Mouse (Mus musculus): ENCODE data around the gene Ldhd. TPM values are rescaled to one million over a fixed set of nuclear protein-coding genes. Genes with fewer than 3 reads are reported as not detected.
A peak's percentile ranks its signal among the peaks of the same experiment; 100 is the strongest.

Gene Ldhd
- total and polyA plus RNA-seq, 3 experiments = 0.04 TPM; not detected in 2

DNA sequence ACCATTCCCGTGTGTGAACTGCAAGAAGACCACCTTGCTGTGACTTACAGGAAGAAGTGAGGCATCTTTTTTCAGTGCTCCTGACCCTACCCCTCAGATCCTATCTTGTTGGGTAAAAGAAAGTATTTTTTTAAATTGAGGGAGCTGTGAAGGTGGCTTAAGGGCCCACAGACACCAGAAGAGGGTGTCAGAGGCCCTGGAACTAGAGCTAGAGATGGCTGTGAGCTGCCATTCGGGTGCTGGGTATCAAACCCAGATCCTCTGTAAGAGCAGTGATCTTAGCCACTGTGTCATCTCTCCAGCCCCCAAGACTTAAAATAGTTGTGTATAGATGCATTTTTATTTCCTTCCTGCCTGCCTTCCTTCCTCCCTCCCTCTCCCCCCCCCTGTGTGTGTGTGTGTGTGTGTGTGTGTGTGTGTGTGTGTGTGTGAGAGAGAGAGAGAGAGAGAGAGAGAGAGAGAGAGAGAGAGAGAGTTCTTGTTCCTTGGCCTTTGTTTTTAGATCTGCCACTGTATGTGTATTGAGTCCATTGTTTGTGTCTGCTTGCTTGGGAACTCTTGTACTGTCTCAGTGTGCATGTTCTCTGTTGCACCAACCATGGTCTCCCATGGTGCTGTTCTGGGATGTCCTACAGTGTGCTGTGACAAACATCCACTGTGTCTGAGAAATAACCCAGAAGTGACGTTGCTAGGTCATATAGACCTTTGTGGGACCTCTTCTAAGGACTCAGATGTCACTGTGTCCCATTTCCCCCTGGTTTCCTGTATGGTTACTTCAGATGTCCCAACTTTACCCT lies 35.9 kb downstream of the Ldhd start:
- TF ChIP-seq JUND (IDR thresholded peaks at IDR 0.05; ENCODE audit: low read depth, low read length) = no peak
- TF ChIP-seq ZNF384 (IDR thresholded peaks at IDR 0.05; ENCODE audit: low read depth, low read length) = no peak
- no peak for TF ChIP-seq CHD2 (IDR thresholded peaks at IDR 0.05; ENCODE audit: low read length)
- no peak for TF ChIP-seq POLR2AphosphoS5 (IDR thresholded peaks at IDR 0.05; ENCODE audit: borderline replicate concordance, low read depth, low read length)
- no peak for TF ChIP-seq POLR2A (IDR thresholded peaks at IDR 0.05; ENCODE audit: control insufficient read depth in 1 of 2, insufficient read depth in 1 of 2, low read depth in 1 of 2, low read length in 2 of 2, poor library complexity in 1 of 2)
- TF ChIP-seq RCOR1 (IDR thresholded peaks at IDR 0.05; ENCODE audit: low read depth, low read length) = no peak
- no peak for TF ChIP-seq MEF2A (IDR thresholded peaks at IDR 0.05; ENCODE audit: extremely low read depth, insufficient replicate concordance, low read depth, low read length, poor library complexity, severe bottlenecking)
- Histone ChIP-seq H3K27ac (ENCODE audit: control insufficient read depth, low read depth, low read length) (peak overlapping the region; percentile 88; the same call in 1 of the 2 replicates), H3K4me3 (ENCODE audit: control insufficient read depth in 1 of 2, insufficient read depth in 1 of 2, low read depth in 2 of 2, low read length in 2 of 2) (no peak overlapping the region), H3K79me2 (ENCODE audit: control insufficient read depth, insufficient read depth, low read length, poor library complexity) (peaks cover 8% of the 10 kb centered on the region), H3K9me3 (replicated peaks; ENCODE audit: insufficient read depth, low read length) (no peaks in the 10 kb centered on the region), H3K9ac (ENCODE audit: control insufficient read depth, low read depth, low read length, poor library complexity, severe bottlenecking) (no peak overlapping the region), H3K27me3 (ENCODE audit: control insufficient read depth in 1 of 2, insufficient read depth in 2 of 2, low read length in 2 of 2) (no peaks in the 10 kb centered on the region), H3K4me1 (ENCODE audit: control insufficient read depth in 1 of 2, insufficient read depth in 2 of 2, low read length in 2 of 2) (peaks cover 31 to 37% of the 10 kb centered on the region in 2 experiments), H3K36me3 (ENCODE audit: control insufficient read depth in 1 of 2, insufficient read depth in 2 of 2, low read length in 2 of 2) (peaks cover 0 to 31% of the 10 kb centered on the region in 2 experiments; a peak in 2 of 4 replicates)
- DNase-seq (ENCODE audit: low read depth, low spot score) = no peak

DNA sequence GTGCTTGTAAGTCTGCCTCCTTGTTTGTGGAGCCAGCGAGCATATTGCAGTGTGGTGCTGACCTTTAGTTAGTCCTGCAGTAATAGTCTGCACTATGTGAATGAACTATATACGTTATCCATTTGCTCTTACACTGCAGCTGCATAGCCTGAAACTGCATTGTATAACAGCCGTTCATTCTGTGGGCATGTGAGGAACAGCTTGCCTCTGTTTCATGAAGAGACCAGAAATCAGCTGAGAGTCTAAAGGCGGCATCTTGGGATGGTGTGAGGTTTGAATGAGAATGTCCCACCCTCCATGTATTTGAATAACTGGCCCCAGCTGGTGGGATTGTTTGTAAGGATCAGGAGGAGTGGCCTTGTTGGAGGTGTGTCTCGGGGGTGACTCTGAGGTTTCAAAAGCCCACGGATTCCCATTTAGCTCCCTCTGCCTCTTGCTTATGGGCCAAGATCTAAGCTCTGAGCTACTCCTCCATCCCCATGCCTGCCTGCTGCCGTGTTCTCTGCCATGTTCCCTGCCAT lies 37.7 kb downstream of the Ldhd start:
- TF ChIP-seq ETS1 (IDR thresholded peaks at IDR 0.05; ENCODE audit: low read depth, low read length) = no peak
- no peak for TF ChIP-seq TAL1 (IDR thresholded peaks at IDR 0.05; ENCODE audit: low read length)
- TF ChIP-seq CHD2 (IDR thresholded peaks at IDR 0.05; ENCODE audit: low read length) = no peak
- TF ChIP-seq ZMIZ1 (IDR thresholded peaks at IDR 0.05; ENCODE audit: low read depth, low read length) = no peak
- Histone ChIP-seq H3K4me1 (ENCODE audit: control insufficient read depth in 1 of 2, insufficient read depth in 2 of 2, low read length in 2 of 2) (peaks cover 33 to 41% of the 10 kb centered on the region in 2 experiments), H3K79me2 (ENCODE audit: control insufficient read depth, insufficient read depth, low read length, poor library complexity) (peaks cover 5% of the 10 kb centered on the region), H3K9ac (ENCODE audit: control insufficient read depth, low read depth, low read length, poor library complexity, severe bottlenecking) (no peak overlapping the region), H3K9me3 (replicated peaks; ENCODE audit: insufficient read depth, low read length) (no peaks in the 10 kb centered on the region), H3K27ac (ENCODE audit: control insufficient read depth, low read depth, low read length) (no peak overlapping the region), H3K27me3 (ENCODE audit: control insufficient read depth in 1 of 2, insufficient read depth in 2 of 2, low read length in 2 of 2) (no peaks in the 10 kb centered on the region), H3K36me3 (ENCODE audit: control insufficient read depth in 1 of 2, insufficient read depth in 2 of 2, low read length in 2 of 2) (peaks cover 0 to 41% of the 10 kb centered on the region in 2 experiments; a peak in 2 of 4 replicates), H3K4me3 (ENCODE audit: control insufficient read depth in 1 of 2, insufficient read depth in 1 of 2, low read depth in 2 of 2, low read length in 2 of 2) (no peak overlapping the region)
- DNase-seq (ENCODE audit: low read depth, low spot score) = no peak

GRCm38 (mm10) chr8:111591176-111591575 lies 39.0 kb downstream of the Ldhd start:
- Histone ChIP-seq H3K79me2 (ENCODE audit: control insufficient read depth, insufficient read depth, low read length, poor library complexity) (peaks cover 5% of the 10 kb centered on the region), H3K27ac (ENCODE audit: control insufficient read depth, low read depth, low read length) (no peak overlapping the region), H3K9me3 (replicated peaks; ENCODE audit: insufficient read depth, low read length) (no peaks in the 10 kb centered on the region), H3K4me1 (ENCODE audit: control insufficient read depth in 1 of 2, insufficient read depth in 2 of 2, low read length in 2 of 2) (peaks cover 25 to 35% of the 10 kb centered on the region in 2 experiments), H3K9ac (ENCODE audit: control insufficient read depth, low read depth, low read length, poor library complexity, severe bottlenecking) (no peak overlapping the region), H3K36me3 (ENCODE audit: control insufficient read depth in 1 of 2, insufficient read depth in 2 of 2, low read length in 2 of 2) (peaks cover 0 to 35% of the 10 kb centered on the region in 2 experiments; a peak in 2 of 4 replicates), H3K4me3 (ENCODE audit: control insufficient read depth in 1 of 2, insufficient read depth in 1 of 2, low read depth in 2 of 2, low read length in 2 of 2) (no peak overlapping the region), H3K27me3 (ENCODE audit: control insufficient read depth in 1 of 2, insufficient read depth in 2 of 2, low read length in 2 of 2) (no peaks in the 10 kb centered on the region)
- no peak for DNase-seq (ENCODE audit: low read depth, low spot score)
- no peak for TF ChIP-seq SIN3A (IDR thresholded peaks at IDR 0.05; ENCODE audit: low read length)
- no peak for TF ChIP-seq CHD1 (IDR thresholded peaks at IDR 0.05; ENCODE audit: low read depth, low read length)
- no peak for TF ChIP-seq GABPA (IDR thresholded peaks at IDR 0.05; ENCODE audit: low read depth, low read length)
- TF ChIP-seq ZKSCAN1 (IDR thresholded peaks at IDR 0.05; ENCODE audit: low read depth, low read length) = no peak
- TF ChIP-seq E2F4 (IDR thresholded peaks at IDR 0.05; ENCODE audit: borderline replicate concordance, low read depth, low read length) = no peak
- no peak for TF ChIP-seq MEF2A (IDR thresholded peaks at IDR 0.05; ENCODE audit: extremely low read depth, insufficient replicate concordance, low read depth, low read length, poor library complexity, severe bottlenecking)
- TF ChIP-seq MXI1 (IDR thresholded peaks at IDR 0.05; ENCODE audit: low read depth, low read length) = no peak
- TF ChIP-seq POLR2A (IDR thresholded peaks at IDR 0.05; ENCODE audit: control insufficient read depth in 1 of 2, insufficient read depth in 1 of 2, low read depth in 1 of 2, low read length in 2 of 2, poor library complexity in 1 of 2) = no peak
- TF ChIP-seq MAX (IDR thresholded peaks at IDR 0.05; ENCODE audit: low read length) = no peak
- no peak for TF ChIP-seq ETS1 (IDR thresholded peaks at IDR 0.05; ENCODE audit: low read depth, low read length)
- TF ChIP-seq EP300 (IDR thresholded peaks at IDR 0.05; ENCODE audit: low read depth in 1 of 2, low read length in 2 of 2) = no peak
- TF ChIP-seq HCFC1 (IDR thresholded peaks at IDR 0.05; ENCODE audit: low read depth, low read length) = no peak

Data from MEL (cell line).